Mouse (Mus musculus): ENCODE results near the gene Naa35.

Gene Naa35

DNA sequence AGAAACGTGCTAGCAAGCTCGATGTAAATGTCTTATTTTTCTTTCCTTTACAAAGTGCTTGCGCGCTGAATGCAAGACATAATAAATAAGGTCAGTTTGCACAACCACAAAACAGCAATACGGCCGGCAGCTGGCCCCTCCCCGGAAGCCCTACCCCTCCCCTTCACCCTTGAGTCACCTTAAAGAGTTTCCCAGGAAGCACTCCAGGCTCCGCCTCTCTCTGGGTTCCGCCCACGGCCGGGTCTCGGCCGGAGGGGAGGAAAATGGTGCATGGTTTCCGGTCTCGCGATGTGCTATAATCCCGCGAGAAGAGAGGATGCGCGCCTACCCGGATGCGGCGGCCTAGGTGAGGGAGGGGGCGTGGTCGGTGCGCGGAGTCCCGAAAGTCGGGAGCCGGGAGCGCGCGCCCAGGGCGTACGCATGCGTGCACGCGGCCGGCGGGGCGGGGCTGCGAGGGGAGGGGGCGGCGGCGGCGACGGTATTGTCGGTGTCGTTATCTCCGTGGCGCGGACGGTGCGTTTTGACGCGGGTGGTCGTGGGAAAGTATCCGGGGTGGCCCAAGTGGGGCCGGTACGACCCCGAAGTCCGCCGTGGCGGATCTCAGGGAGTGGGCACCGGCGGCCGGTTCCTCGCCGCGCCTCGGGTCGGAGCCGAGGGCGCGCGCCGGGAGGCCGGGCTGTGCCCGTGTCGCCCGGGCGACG is at the start of gene Naa35, which contains the start of gene Agtpbp1:
Naa35 (plus strand) TSS at position 313 of the 701 bp plus-strand sequence.
Agtpbp1 (minus strand) TSS at position 281 of the 701 bp plus-strand sequence.
- peak; percentile 98 for DNase-seq (ENCODE audit: low read depth, low spot score)

DNA sequence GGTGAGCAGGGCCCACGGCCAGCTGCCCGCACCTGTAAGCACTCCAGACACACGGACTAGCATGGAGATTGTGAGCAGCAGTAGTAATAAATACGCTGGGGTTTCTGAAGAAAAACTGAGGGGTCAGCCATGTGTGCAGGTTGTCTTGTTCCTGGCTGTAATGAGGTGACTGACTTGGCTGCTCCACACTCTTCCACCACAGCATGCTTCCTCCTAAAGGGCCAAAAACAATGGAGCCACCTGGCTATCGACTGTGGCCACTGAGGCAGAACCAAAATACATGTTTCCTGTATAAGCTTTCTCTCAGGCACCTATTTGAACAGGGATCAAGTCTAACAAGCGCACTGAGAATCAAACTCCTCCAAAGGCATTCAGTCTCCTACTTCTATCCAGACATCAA is 49.3 kb upstream of the Naa35 start:
- DNase-seq (ENCODE audit: low read depth, low spot score) = no peak

- DNase-seq (ENCODE audit: low read depth, low spot score) = no peak
Observed at GRCm38 (mm10) chr13:59536631-59537030, 48.4 kb upstream of the Naa35 start.

DNA sequence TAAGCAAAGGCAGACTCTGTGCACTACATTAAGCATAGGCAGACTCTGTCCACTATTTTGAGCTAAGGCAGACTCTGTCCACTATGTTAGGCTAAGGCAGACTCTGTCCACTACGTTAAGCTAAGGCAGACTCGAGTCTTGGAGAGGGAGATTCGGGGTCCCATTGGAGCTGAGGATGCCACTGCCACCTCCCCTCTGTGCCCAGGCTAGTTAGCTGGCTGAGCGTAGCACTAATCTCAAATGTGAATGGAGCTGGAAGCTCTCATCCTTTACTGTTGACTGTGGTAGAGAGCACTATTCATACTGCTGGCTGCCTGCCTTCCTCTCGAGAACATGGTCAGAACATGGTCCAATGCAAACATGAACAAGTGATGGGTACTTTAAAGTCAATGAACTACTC is 46.4 kb upstream of the Naa35 start:
- no peak for DNase-seq (ENCODE audit: low read depth, low spot score)

DNA sequence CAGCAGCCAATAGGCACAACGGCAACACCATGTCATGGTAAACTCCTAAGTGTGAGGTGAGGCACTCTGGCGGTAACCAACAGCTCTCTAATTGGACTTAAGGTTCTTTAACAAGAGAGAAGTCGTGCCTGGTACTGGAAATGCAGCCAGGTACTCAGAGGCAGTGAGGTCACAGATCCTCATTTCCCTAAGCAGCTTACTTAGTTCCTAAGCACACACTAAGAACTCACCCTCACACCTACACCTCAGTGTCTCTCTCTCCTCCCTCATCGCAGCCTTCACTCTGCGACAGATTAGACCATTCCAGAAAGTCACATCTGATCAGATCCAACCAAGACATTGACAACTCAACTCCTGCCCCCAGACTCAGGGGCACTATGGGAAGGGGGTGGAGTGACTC is 45.0 kb upstream of the Naa35 start:
- no peak for DNase-seq (ENCODE audit: low read depth, low spot score)

DNA sequence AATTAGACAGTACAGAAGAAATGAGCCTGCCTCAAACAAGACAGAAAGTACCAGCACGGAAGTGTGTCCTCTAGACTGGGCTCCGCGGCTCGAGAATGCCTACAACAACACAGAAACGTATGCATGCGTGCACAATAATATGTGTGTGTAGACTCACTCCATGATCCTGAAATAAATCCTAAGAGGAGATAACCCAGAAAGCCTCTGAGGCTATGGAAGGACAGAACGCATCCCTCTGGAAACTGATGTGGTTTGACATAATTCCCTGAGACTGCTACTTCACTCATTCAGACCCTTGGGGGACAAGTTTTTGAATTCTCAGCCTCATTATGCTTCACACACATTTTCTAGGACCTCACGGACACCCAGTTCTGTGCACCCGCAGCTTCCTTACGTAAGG is 42.6 kb upstream of the Naa35 start:
- DNase-seq (ENCODE audit: low read depth, low spot score) = no peak

DNA sequence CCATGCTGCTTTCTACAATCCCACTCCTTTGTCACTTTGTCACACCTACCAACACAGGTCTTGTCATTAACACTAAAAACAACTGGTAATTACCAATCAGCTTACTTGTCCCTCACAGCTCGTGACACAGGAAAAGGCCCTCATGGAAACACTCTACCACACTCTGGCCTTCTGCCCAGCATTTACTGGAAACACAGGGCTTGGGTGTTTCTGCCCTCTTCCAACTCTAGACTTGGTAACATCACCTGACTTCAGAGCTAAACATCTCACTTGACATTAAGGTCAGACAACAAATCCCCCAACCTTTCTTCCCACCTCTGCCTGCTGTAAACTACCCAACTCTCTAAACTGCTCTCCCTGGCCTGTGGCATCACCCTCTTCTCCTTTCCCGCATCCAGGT is 38.0 kb upstream of the Naa35 start:
- no peak for DNase-seq (ENCODE audit: low read depth, low spot score)

DNA sequence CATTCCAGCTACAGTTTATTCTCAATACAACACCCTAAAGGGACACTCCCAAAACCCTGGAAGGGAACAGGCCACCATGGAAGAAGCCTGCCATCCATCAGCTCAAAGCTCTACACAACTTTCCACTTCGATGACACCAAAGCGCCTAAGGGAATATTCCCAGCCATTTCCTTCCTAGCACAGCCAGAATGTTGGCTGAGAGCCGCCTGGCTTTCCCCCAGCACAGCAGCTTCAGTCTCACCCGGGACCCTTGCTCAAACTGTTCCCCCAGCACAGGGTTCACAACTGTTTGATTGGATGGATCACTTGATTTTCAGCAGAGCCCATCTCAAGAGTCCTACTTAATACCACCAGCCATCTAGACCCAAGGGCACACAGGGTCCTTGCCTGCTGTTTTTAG is 37.3 kb upstream of the Naa35 start:
- DNase-seq (ENCODE audit: low read depth, low spot score) = no peak

DNA sequence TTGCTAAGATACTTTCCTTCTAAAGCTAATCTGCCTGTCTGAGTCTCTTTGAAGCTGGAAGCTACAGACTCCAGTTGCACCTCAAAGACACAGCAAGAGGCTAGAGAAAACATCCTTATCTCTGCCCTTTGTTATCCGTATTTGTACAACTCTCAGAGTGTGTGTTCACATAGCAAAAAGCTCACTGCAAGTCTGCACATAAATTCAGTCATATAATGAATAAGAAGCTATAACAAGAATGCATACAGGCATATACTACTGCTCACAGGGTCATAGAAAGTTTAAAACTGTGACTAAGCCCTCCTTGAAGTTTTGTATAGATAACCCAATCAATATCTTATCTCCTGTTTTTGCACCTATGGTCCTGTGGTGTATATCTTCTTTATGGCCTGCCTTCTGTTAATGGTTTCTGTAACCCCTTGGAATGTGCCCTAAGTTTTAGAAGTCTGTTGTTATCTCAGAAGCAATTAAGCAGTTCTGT is 35.7 kb upstream of the Naa35 start:
- no peak for DNase-seq (ENCODE audit: low read depth, low spot score)

DNA sequence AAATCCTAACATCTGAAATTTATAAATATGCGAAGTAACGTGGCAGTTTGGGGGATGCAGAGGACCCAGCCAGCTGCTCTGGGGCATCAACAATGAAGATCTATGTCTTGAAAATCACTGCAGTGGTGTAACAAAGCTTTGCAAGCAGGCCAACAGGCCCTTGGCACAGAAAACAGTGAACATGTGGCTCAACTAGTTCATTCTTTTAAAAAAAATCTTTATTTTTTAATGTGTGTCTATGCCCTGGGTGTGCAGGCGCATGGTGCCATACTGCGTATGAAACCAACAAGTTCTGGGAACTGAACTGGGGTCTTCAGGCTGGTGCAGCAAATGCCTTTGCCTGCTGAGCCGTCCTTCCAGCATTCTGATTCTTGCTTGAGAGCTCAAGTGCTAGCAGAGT is 32.8 kb upstream of the Naa35 start:
- DNase-seq (ENCODE audit: low read depth, low spot score) = no peak

DNA sequence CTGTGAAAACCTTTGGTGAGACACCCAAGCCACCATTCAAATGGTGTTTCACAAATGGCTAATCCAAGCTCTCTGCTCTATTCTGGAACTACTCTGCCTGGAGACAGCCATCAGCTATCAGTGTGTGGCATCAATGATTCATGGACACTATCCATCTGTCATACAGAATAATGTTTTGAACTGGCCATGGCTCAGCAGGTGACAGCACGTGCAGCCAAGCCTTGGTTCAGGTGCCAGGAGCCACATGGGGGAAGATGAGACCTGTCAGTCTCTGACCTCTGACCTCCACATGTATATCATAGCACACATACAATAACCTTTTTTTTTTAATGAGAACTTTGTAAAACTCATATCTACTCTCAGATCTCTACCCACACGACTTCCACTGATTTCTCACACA is 32.3 kb upstream of the Naa35 start:
- no peak for DNase-seq (ENCODE audit: low read depth, low spot score)

- no peak for DNase-seq (ENCODE audit: low read depth, low spot score)
Observed at GRCm38 (mm10) chr13:59554772-59555505, 30.1 kb upstream of the Naa35 start.

DNA sequence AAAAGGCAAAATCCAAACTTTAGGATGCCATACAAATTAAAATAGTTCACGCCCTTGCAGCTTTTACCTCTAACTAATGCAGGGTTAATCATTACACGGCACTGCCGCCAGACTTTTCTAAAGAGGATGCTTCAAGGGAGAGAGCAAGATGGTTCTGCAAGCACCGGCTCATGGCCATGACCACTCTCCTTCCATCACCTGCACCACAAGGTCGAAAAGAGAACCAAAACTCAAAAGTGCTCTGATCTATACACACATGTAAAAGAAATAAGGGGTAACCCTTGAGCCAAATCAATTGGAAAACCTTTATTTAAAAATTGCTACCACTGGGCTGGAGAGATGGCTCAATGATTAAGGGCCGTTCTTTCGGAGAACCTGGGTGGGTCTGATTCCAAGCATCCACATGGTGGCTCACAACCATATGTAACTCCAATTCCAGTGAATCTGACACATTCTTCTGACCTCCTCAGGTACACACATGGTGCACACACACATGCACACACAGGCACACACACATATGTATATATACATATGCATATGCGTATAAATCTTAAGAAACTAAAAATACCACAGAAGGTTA is 29.4 kb upstream of the Naa35 start:
- no peak for DNase-seq (ENCODE audit: low read depth, low spot score)

GRCm38 (mm10) chr13:59556670-59557069 is 28.4 kb upstream of the Naa35 start:
- DNase-seq (ENCODE audit: low read depth, low spot score) = peak; percentile 49

DNA sequence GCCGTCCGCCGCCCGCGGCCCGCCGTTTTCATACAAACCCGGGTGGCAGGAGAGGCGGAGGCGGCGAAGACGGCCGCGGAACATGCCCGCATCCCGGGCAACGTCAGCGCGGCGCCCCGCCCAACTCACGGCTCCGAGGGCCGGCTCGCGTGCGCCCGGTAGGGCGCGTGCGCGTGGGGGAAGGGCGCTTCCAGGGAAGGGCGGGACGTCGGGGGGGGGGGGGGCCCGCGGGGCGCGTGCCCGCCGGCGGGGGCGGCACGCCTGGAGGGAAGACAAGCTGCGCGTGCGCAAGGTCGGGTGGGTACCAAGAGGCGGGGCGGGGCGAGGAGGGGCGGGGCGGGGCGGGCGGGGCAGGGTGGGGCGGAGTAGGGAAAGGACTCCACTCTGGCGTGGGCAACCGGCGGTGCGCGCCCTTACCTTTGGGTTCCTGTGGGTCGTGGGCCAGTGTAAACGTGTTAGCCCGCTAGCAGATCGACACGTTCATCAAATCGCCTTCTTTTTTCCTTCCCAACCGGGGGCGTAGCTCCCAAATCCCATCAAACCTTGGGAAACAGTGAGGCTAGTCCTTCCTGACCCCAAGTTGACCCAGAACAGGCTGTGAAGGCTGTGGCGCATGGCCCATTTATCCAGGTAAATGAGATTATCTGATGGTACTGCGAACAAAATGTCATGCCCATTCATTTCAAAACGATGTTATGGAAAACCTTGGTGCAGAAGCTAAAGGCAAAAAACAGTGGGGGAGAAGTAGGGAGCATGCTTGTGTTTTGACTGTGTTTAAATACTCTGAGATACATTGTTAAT is 27.7 kb upstream of the Naa35 start:
- DNase-seq (ENCODE audit: low read depth, low spot score) = peak; percentile 56

DNA sequence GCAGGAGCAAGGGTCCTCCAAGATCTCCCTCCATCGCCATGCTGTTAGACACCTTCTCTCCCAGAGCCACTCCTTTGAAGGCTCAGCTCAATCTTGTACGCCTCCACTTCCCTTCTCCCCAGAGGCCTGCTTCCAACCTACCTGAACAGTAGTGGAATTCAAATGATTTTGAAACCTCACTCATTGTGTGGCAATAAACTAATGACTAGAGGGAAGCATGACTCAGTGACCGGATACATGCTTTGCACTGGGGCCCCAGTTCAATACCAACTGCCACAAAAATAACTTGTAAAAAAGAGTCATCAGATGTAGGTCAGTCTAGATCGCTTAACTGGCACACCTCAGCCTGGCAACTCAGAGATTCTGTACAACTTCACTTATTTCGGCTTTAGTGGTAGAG is 26.3 kb upstream of the Naa35 start:
- no peak for DNase-seq (ENCODE audit: low read depth, low spot score)

DNA sequence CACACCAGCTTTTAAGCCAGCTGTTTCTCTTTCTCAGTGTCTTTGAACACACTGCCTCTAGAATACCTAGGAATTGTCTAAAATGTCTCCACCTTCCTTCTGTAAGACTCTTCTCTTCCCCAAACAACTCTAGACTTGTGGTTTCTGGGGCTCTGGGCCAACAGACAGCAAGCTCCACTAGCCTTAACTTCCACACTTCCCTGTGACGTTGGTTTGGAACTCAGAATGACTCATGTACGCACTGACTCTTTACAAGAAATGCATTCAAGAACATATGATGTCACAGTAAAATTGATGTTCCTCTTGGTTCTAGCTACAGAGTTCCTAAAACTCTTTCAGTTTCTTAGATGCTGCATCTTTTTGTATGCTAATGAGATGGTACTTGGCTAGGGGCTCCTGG is 22.6 kb upstream of the Naa35 start:
- DNase-seq (ENCODE audit: low read depth, low spot score) = no peak

DNA sequence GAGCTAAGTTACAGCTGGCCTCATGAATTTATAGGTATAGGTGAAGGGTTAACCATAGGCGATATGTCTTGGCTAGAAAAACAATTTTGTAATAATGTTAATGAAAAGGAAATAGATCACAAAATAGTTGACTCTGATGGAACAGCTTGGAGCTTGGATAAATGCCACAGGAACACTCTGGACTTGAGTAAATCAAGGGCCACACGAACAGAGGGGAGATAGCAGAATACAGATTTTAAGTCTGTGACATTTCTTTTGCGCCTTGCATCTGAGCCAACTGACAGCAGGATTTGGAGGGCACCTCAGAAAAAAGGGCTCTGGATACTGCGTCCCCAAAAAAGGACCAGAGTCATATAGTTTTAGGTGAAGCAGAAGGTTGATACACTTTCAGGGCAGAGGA is 20.6 kb upstream of the Naa35 start:
- no peak for DNase-seq (ENCODE audit: low read depth, low spot score)

DNA sequence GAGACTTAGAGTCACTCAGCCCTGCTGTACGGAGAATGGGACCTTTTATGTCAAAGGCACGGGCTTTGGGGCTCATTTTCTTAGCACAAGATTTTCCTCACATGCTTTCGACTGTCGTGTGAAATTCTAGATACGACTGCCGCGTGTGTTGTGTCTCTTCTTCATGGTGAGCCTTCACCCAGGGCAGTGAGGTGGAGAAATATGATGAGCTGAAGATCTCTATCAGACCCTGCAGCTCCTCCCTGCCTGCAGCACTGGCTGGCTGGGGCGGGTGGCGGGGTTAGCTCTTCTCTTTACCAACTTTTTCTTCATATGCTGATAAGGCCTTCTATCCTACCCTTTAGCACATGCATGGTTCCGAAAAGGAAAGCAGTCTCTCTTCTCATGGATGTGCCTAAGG is 20.1 kb upstream of the Naa35 start:
- DNase-seq (ENCODE audit: low read depth, low spot score) = no peak

GRCm38 (mm10) chr13:59565945-59566520 is 19.0 kb upstream of the Naa35 start:
- no peak for DNase-seq (ENCODE audit: low read depth, low spot score)

DNA sequence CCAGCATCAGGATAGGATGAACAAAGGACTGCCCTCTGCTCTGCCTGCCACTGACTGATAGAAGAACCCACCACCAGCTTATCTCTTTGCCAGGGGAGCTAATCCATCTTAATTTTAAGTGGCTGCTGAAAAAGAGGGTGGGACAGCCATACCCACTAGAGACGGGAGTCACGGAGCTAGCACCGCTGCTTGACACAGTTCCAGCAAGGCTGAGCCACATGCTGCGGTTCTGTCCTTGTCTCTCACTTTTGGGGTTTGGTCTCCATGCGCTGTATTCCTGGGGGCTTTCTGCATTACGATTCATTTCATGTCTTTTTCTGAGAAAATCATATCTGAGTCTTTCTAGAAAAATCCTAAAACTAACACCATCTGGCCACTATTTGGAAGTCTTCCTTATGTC is 14.0 kb upstream of the Naa35 start:
- no peak for DNase-seq (ENCODE audit: low read depth, low spot score)

DNA sequence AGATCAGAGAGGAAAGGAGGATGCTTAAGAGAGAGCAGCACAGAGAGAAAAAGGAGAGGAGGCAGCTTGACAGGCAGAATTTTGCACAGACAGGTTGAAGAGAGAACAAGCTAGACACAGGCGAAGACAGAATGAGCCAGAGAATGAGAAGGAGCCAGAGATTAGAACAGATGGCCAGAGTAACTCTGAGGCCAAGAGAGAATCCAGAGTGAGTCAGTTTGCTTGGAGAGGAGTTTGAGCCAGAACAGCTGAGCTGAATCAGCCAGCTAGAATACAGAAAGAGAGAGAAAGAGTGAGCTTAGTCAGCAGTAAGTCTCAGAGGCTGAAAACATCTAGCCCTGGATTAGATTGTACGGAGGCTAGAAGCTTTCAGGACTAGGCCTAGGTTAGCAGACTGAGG is 12.5 kb upstream of the Naa35 start:
- no peak for DNase-seq (ENCODE audit: low read depth, low spot score)

Measured in c-Kit-negative CD71-positive TER-119-positive erythroid progenitor cells, embryonic 14.5 days (primary cell).